Mouse (Mus musculus) liver, embryonic 11.5 days (tissue): ENCODE results near the gene Rinl. TPM values are rescaled to one million over a fixed set of nuclear protein-coding genes. Genes with fewer than 3 reads are reported as not detected.

Experiments used
- ATAC-seq: fragments of 200-750 bp; cut with Nextera tagmentation; replicated peaks from 2 replicates; pipeline ENCODE4 v1.8.0; 2017; ENCODE audit warnings: moderate number of reproducible peaks, mild to moderate bottlenecking, moderate TSS enrichment, moderate library complexity; ENCODE audit not compliant: low FRiP score
- DNase-seq: peaks from one replicate; pipeline ENCODE4 v3.0.0-alpha.2; 2017; ENCODE audit warnings: low spot score
- H3K27ac ChIP-seq: fragments of 300-500 bp; sonication (generic); 2 replicates; pipeline ENCODE4 v1.5.1; 2014; ENCODE audit warnings: mild to moderate bottlenecking, low read depth, low read length, control low read depth
- H3K27me3 ChIP-seq: fragments of 300-500 bp; sonication (generic); replicated peaks from 2 replicates; pipeline ENCODE4 v1.6.1; 2014; ENCODE audit warnings: low read length, mixed read lengths; ENCODE audit not compliant: control insufficient read depth, insufficient read depth
- H3K36me3 ChIP-seq: fragments of 300-500 bp; sonication (generic); 2 replicates; pipeline ENCODE4 v1.6.1; 2014; ENCODE audit warnings: mild to moderate bottlenecking, low read length, moderate library complexity, mixed read lengths; ENCODE audit not compliant: control insufficient read depth, insufficient read depth
- H3K4me1 ChIP-seq: fragments of 300-500 bp; sonication (generic); replicated peaks from 2 replicates; pipeline ENCODE4 v1.6.1; 2014; ENCODE audit warnings: low read length, mixed read lengths; ENCODE audit not compliant: control insufficient read depth, insufficient read depth
- H3K4me2 ChIP-seq: fragments of 300-500 bp; sonication (generic); 2 replicates; pipeline ENCODE4 v1.6.1; 2014; ENCODE audit warnings: mild to moderate bottlenecking, control low read depth, moderate library complexity
- H3K4me3 ChIP-seq: fragments of 300-500 bp; sonication (generic); 2 replicates; pipeline ENCODE4 v1.5.1; 2014; ENCODE audit warnings: low read depth, low read length, control low read depth
- H3K9ac ChIP-seq: fragments of 300-500 bp; sonication (generic); 2 replicates; pipeline ENCODE4 v1.6.1; 2014; ENCODE audit warnings: low read depth, low read length, control low read depth
- H3K9me3 ChIP-seq: fragments of 300-500 bp; sonication (generic); 2 replicates; pipeline ENCODE4 v1.6.1; 2016; ENCODE audit warnings: low read length, inconsistent platforms, mixed read lengths; ENCODE audit not compliant: control insufficient read depth
- WGBS: fragments of 180-500 bp; shearing (Covaris S2); extraction: QIAGEN DNeasy Blood & Tissue Kit; methylation state at CpG from one replicate; pipeline ENCODE4 v1.1.7; 2014; 5-methylcytosine and 5-hydroxymethylcytosine counted together
- polyA plus RNA-seq: library from polyadenylated mRNA; unstranded; fragments of >200 nt; fragmentation: Nextera tagmentation; extraction: Ambion mirVana; gene quantifications from 2 replicates; pipeline ENCODE4 v1.2.1, GENCODE M21; 2014

The Rinl gene
- polyA plus RNA-seq, 1 experiment from 2014 or later, result 23.1 TPM

GRCm38 (mm10) chr7:28773163-28773562, 15.6 kb upstream of the Rinl start:
- H3K4me3 ChIP-seq, result no peak overlapping the region
- H3K36me3 ChIP-seq, result no peaks in the 10 kb centered on the region; the same call in 1 of the 2 replicates
- no peak overlapping the region for H3K27ac ChIP-seq
- no peaks in the 10 kb centered on the region for H3K9me3 ChIP-seq
- H3K9ac ChIP-seq, result no peak overlapping the region
- no peak for DNase-seq
- 74% methylated on average over 3 of the region's 3 CpGs for WGBS
- peaks cover 11% of the 10 kb centered on the region for H3K4me1 ChIP-seq
- H3K4me2 ChIP-seq, result no peak overlapping the region
- no peaks in the 10 kb centered on the region for H3K27me3 ChIP-seq
- no peak for ATAC-seq

- Histone ChIP-seq H3K9me3 (no peaks in the 10 kb centered on the region), H3K4me3 (no peak overlapping the region), H3K36me3 (no peaks in the 10 kb centered on the region; the same call in 1 of the 2 replicates), H3K27me3 (no peaks in the 10 kb centered on the region), H3K4me2 (no peak overlapping the region), H3K27ac (no peak overlapping the region), H3K4me1 (peaks cover 11% of the 10 kb centered on the region), H3K9ac (no peak overlapping the region)
- no peak for DNase-seq
- 89% methylated on average over 12 of the region's 12 CpGs for WGBS
- no peak for ATAC-seq
Observed at GRCm38 (mm10) chr7:28774164-28774563, 14.6 kb upstream of the Rinl start.

- Histone ChIP-seq H3K9me3 (no peaks in the 10 kb centered on the region), H3K27me3 (no peaks in the 10 kb centered on the region), H3K36me3 (no peaks in the 10 kb centered on the region; the same call in 1 of the 2 replicates), H3K27ac (no peak overlapping the region), H3K4me3 (no peak overlapping the region), H3K4me1 (peaks cover 8% of the 10 kb centered on the region), H3K9ac (no peak overlapping the region), H3K4me2 (no peak overlapping the region)
- WGBS, result 92% methylated on average over 7 of the region's 7 CpGs
- DNase-seq (no peak), ATAC-seq (no peak)
Observed at GRCm38 (mm10) chr7:28775129-28775528, 13.6 kb upstream of the Rinl start.

- no peak overlapping the region for H3K4me3 ChIP-seq
- 81% methylated on average over 9 of the region's 9 CpGs for WGBS
- no peak overlapping the region for H3K27ac ChIP-seq
- no peak overlapping the region for H3K9ac ChIP-seq
- H3K9me3 ChIP-seq, result no peaks in the 10 kb centered on the region
- no peak overlapping the region for H3K4me2 ChIP-seq
- ATAC-seq (no peak), DNase-seq (no peak)
- H3K36me3 ChIP-seq, result no peaks in the 10 kb centered on the region; the same call in 1 of the 2 replicates
- H3K4me1 ChIP-seq, result peaks cover 6% of the 10 kb centered on the region
- no peaks in the 10 kb centered on the region for H3K27me3 ChIP-seq
Observed at GRCm38 (mm10) chr7:28778825-28779224, 9.9 kb upstream of the Rinl start.

- Histone ChIP-seq H3K4me1 (peaks cover 6% of the 10 kb centered on the region), H3K4me2 (no peak overlapping the region), H3K9ac (no peak overlapping the region), H3K4me3 (no peak overlapping the region), H3K27ac (no peak overlapping the region), H3K36me3 (no peaks in the 10 kb centered on the region), H3K9me3 (no peaks in the 10 kb centered on the region), H3K27me3 (no peaks in the 10 kb centered on the region)
- ATAC-seq (peak; percentile 73), DNase-seq (peak; percentile 77)
- 45% methylated on average over 6 of the region's 6 CpGs for WGBS
Observed at GRCm38 (mm10) chr7:28780067-28780658, 8.6 kb upstream of the Rinl start.

GRCm38 (mm10) chr7:28780857-28781256, 7.9 kb upstream of the Rinl start:
- Histone ChIP-seq H3K27ac (no peak overlapping the region), H3K4me2 (no peak overlapping the region), H3K36me3 (0 out of 2 replicates have a peak, but pooled peaks cover 2% of the 10 kb centered on the region), H3K9me3 (no peaks in the 10 kb centered on the region), H3K27me3 (no peaks in the 10 kb centered on the region), H3K9ac (no peak overlapping the region), H3K4me3 (no peak overlapping the region), H3K4me1 (peaks cover 6% of the 10 kb centered on the region)
- 68% methylated on average over 7 of the region's 7 CpGs for WGBS
- ATAC-seq (no peak), DNase-seq (no peak)

- no peak overlapping the region for H3K9ac ChIP-seq
- no peak overlapping the region for H3K4me2 ChIP-seq
- no peak overlapping the region for H3K27ac ChIP-seq
- 84% methylated on average over 8 of the region's 8 CpGs for WGBS
- ATAC-seq, result no peak
- H3K27me3 ChIP-seq, result no peaks in the 10 kb centered on the region
- no peaks in the 10 kb centered on the region for H3K9me3 ChIP-seq
- 0 out of 2 replicates have a peak, but pooled peaks cover 2% of the 10 kb centered on the region for H3K36me3 ChIP-seq
- no peak for DNase-seq
- H3K4me3 ChIP-seq, result no peak overlapping the region
- peaks cover 6% of the 10 kb centered on the region for H3K4me1 ChIP-seq
Observed at GRCm38 (mm10) chr7:28781261-28781663, 7.5 kb upstream of the Rinl start.

- 71% methylated on average over 5 of the region's 5 CpGs for WGBS
- H3K4me3 ChIP-seq, result no peak overlapping the region
- H3K27ac ChIP-seq, result no peak overlapping the region
- no peaks in the 10 kb centered on the region for H3K27me3 ChIP-seq
- H3K4me1 ChIP-seq, result peaks cover 13% of the 10 kb centered on the region
- no peak overlapping the region for H3K4me2 ChIP-seq
- no peak for DNase-seq
- H3K36me3 ChIP-seq, result 0 out of 2 replicates have a peak, but pooled peaks cover 2% of the 10 kb centered on the region
- no peaks in the 10 kb centered on the region for H3K9me3 ChIP-seq
- no peak for ATAC-seq
- H3K9ac ChIP-seq, result no peak overlapping the region
Observed at GRCm38 (mm10) chr7:28785161-28785560, 3.6 kb upstream of the Rinl start.

- H3K36me3 ChIP-seq, result 0 out of 2 replicates have a peak, but pooled peaks cover 2% of the 10 kb centered on the region
- H3K27me3 ChIP-seq, result no peaks in the 10 kb centered on the region
- no peak for ATAC-seq
- H3K27ac ChIP-seq, result no peak overlapping the region
- DNase-seq, result no peak
- no peak overlapping the region for H3K9ac ChIP-seq
- H3K4me2 ChIP-seq, result no peak overlapping the region
- 88% methylated on average over 9 of the region's 9 CpGs for WGBS
- H3K9me3 ChIP-seq, result no peaks in the 10 kb centered on the region
- H3K4me3 ChIP-seq, result no peak overlapping the region
- peaks cover 7% of the 10 kb centered on the region for H3K4me1 ChIP-seq
Observed at GRCm38 (mm10) chr7:28787884-28788283, 885 bp upstream of the Rinl start.
